Mouse (Mus musculus): ENCODE measurements around the gene Svip. TPM values are rescaled to one million over a fixed set of nuclear protein-coding genes. Genes with fewer than 3 reads are reported as not detected.
A peak's percentile ranks its signal among the peaks of the same experiment; 100 is the strongest.

Svip gene
- 6.6 and 7.1 TPM in 2 replicates for polyA plus RNA-seq (2015; fragmentation: Nextera tagmentation; extraction: Ambion mirVana)

GRCm38 (mm10) chr7:52005511-52006295 lies at the start of gene Svip:
Svip (minus strand) TSS chr7:52006018.
- peak within 1 kb of the TSS; percentile 57 for H3K4me3 ChIP-seq
- peak within 1 kb of the TSS; percentile 81 for H3K4me2 ChIP-seq
- H3K9me3 ChIP-seq = no peaks in the 10 kb centered on the region
- peak within 1 kb of the TSS; percentile 66 for H3K27ac ChIP-seq
- WGBS = under 1% methylated on average over 29 of the region's 47 CpGs
- no peaks in the 10 kb centered on the region for H3K27me3 ChIP-seq
- peak; percentile 95 for ATAC-seq (ENCODE audit: borderline replicate concordance, extremely low read depth, low FRiP score, low TSS enrichment)
- H3K36me3 ChIP-seq = no peaks in the 10 kb centered on the region
- H3K4me1 ChIP-seq = 0 out of 2 replicates have a peak, but pooled peaks cover 3% of the 10 kb centered on the region
- peak within 1 kb of the TSS; percentile 50 for H3K9ac ChIP-seq

- Histone ChIP-seq H3K27me3 (no peaks in the 10 kb centered on the region), H3K4me2 (no peak overlapping the region), H3K27ac (no peak overlapping the region), H3K4me3 (no peak overlapping the region), H3K9ac (no peak overlapping the region), H3K4me1 (no peaks in the 10 kb centered on the region), H3K36me3 (no peaks in the 10 kb centered on the region), H3K9me3 (no peaks in the 10 kb centered on the region)
- ATAC-seq (ENCODE audit: borderline replicate concordance, extremely low read depth, low FRiP score, low TSS enrichment) = no peak
- 42% methylated on average over 8 of the region's 8 CpGs for WGBS
These were observed 32.1 kb upstream of the Svip start for GRCm38 (mm10) chr7:52037600-52038582.

DNA sequence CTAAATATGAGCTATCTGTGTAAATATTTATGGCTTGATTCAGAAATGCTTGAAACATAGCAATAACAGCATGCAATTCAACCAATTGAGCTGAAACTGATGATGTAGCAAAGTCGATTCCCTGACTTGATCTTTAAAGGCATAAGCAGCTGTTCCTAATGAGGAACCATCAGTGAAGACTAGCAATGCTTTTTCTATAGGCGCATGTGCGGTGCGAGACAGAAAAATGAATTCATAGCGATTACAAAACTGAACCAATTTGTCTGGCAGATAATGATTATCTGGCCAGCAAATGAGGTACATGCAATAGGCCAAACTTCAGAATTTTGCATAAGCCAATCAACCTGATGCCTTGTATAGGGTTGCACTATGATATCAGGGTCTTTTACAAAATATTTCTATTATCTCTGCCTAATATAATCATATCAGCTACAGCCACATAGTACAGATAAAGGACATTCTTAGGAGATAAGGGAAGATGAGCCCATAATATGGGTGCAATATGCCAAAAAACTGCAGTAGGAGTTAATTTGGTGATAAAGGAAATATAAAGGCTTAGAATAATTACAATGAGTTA lies 18.3 kb upstream of the Svip start:
- H3K4me2 ChIP-seq = no peak overlapping the region
- H3K4me1 ChIP-seq = no peaks in the 10 kb centered on the region
- no peak overlapping the region for H3K27ac ChIP-seq
- H3K9ac ChIP-seq = no peak overlapping the region
- WGBS = 85% methylated on average over 5 of the region's 5 CpGs
- no peak for ATAC-seq (ENCODE audit: borderline replicate concordance, extremely low read depth, low FRiP score, low TSS enrichment)
- H3K4me3 ChIP-seq = no peak overlapping the region
- no peaks in the 10 kb centered on the region for H3K27me3 ChIP-seq
- H3K9me3 ChIP-seq = no peaks in the 10 kb centered on the region
- no peaks in the 10 kb centered on the region for H3K36me3 ChIP-seq

GRCm38 (mm10) chr7:52022039-52022438 lies 16.2 kb upstream of the Svip start:
- WGBS = 63% methylated on average over 4 of the region's 4 CpGs
- H3K4me2 ChIP-seq = no peak overlapping the region
- H3K9ac ChIP-seq = no peak overlapping the region
- H3K36me3 ChIP-seq = no peaks in the 10 kb centered on the region
- no peaks in the 10 kb centered on the region for H3K27me3 ChIP-seq
- no peaks in the 10 kb centered on the region for H3K9me3 ChIP-seq
- H3K4me3 ChIP-seq = no peak overlapping the region
- no peak overlapping the region for H3K27ac ChIP-seq
- no peaks in the 10 kb centered on the region for H3K4me1 ChIP-seq
- ATAC-seq (ENCODE audit: borderline replicate concordance, extremely low read depth, low FRiP score, low TSS enrichment) = no peak

DNA sequence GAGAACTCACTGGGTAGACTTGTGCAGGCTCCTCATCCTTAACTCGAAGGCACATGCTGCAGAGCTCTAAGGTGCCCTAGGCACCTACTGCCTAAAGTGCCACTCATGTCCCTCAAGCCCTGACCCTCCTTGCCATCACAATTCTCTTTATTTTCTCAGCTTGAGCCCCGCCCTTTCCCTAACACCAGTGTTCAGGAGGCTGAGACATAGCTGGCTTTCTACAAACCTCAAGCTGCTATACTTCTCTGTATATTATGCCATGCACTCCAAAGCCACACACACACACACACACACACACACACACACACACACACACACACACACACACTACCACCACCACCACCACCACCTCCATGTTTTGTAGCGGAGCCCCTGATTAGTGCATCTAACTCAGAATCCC lies 9.8 kb upstream of the Svip start, which contains the start of gene 1700015G11Rik:
Gene 1700015G11Rik, minus strand, starts transcription at position 101 of the 400 bp plus-strand sequence.
- no peaks in the 10 kb centered on the region for H3K4me1 ChIP-seq
- H3K4me2 ChIP-seq = no peak within 1 kb of the TSS
- no peak within 1 kb of the TSS for H3K4me3 ChIP-seq
- no peak within 1 kb of the TSS for H3K27ac ChIP-seq
- ATAC-seq (ENCODE audit: borderline replicate concordance, extremely low read depth, low FRiP score, low TSS enrichment) = no peak
- H3K9ac ChIP-seq = no peak within 1 kb of the TSS
- no peaks in the 10 kb centered on the region for H3K9me3 ChIP-seq
- H3K27me3 ChIP-seq = no peaks in the 10 kb centered on the region
- no peaks in the 10 kb centered on the region for H3K36me3 ChIP-seq
- 73% methylated on average over 3 of the region's 3 CpGs for WGBS

- H3K4me2 ChIP-seq = no peak overlapping the region
- H3K4me3 ChIP-seq = no peak overlapping the region
- no peak for ATAC-seq (ENCODE audit: borderline replicate concordance, extremely low read depth, low FRiP score, low TSS enrichment)
- no peaks in the 10 kb centered on the region for H3K27me3 ChIP-seq
- no peak overlapping the region for H3K9ac ChIP-seq
- H3K27ac ChIP-seq = no peak overlapping the region
- H3K36me3 ChIP-seq = no peaks in the 10 kb centered on the region
- 71% methylated on average over 1 of the region's 1 CpGs for WGBS
- H3K9me3 ChIP-seq = no peaks in the 10 kb centered on the region
- no peaks in the 10 kb centered on the region for H3K4me1 ChIP-seq
These were observed 9.4 kb upstream of the Svip start for GRCm38 (mm10) chr7:52015180-52015579.

DNA sequence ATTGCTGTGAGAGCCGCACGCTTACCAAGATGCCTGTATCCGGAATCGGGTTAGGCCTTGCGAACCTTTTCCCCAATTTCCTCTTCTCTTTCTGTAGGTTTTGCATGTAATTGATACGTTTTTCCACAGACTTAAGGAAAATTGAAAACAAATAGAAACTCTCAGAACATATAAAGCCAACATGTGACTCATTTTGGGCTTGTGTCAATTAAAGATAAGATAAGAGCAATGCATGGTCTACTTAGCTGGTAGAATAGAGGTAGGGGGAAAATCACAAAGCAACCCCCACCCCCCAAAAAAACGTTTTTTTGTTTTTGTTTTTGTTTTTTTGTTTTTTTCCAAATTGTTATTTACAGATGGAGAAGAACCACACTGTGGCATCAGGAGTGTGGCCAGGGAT lies 7.6 kb upstream of the Svip start:
- Histone ChIP-seq H3K4me2 (no peak overlapping the region), H3K9me3 (no peaks in the 10 kb centered on the region), H3K27ac (no peak overlapping the region), H3K4me3 (no peak overlapping the region), H3K9ac (no peak overlapping the region), H3K27me3 (no peaks in the 10 kb centered on the region), H3K4me1 (no peaks in the 10 kb centered on the region), H3K36me3 (no peaks in the 10 kb centered on the region)
- no peak for ATAC-seq (ENCODE audit: borderline replicate concordance, extremely low read depth, low FRiP score, low TSS enrichment)
- WGBS = 67% methylated on average over 7 of the region's 7 CpGs

GRCm38 (mm10) chr7:52007138-52007537 lies 1.3 kb upstream of the Svip start:
- 58% methylated on average over 2 of the region's 2 CpGs for WGBS
- H3K4me1 ChIP-seq = 0 out of 2 replicates have a peak, but pooled peaks cover 3% of the 10 kb centered on the region
- no peak overlapping the region for H3K4me2 ChIP-seq
- no peak overlapping the region for H3K9ac ChIP-seq
- H3K27me3 ChIP-seq = no peaks in the 10 kb centered on the region
- no peaks in the 10 kb centered on the region for H3K9me3 ChIP-seq
- no peak overlapping the region for H3K4me3 ChIP-seq
- ATAC-seq (ENCODE audit: borderline replicate concordance, extremely low read depth, low FRiP score, low TSS enrichment) = no peak
- H3K36me3 ChIP-seq = no peaks in the 10 kb centered on the region
- H3K27ac ChIP-seq = no peak overlapping the region

DNA sequence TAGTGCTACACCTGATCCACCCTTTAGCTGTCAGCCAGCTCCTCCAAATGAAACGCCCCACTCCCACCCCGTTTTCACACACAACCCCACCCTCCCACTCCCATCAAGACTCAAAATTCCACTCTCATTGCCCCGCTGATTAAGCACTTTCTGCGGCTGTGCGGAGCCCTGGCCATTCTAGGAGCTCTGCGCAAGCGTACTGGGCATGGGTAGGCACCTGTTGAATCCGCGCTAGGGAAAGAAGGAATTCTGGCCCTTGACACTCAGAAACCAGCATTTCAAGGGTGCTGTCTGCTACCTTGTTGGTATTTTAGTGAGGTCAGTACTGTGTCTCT lies 445 bp upstream of the Svip start:
- WGBS = 1% methylated on average over 9 of the region's 9 CpGs
- peak overlapping the region; percentile 66 for H3K27ac ChIP-seq
- ATAC-seq (ENCODE audit: borderline replicate concordance, extremely low read depth, low FRiP score, low TSS enrichment) = no peak; the same call in 1 of the 2 replicates
- H3K27me3 ChIP-seq = no peaks in the 10 kb centered on the region
- 0 out of 2 replicates have a peak, but pooled peaks cover 3% of the 10 kb centered on the region for H3K4me1 ChIP-seq
- peak overlapping the region; percentile 57 for H3K4me3 ChIP-seq
- peak overlapping the region; percentile 81 for H3K4me2 ChIP-seq
- H3K36me3 ChIP-seq = no peaks in the 10 kb centered on the region
- H3K9ac ChIP-seq = no peak overlapping the region
- no peaks in the 10 kb centered on the region for H3K9me3 ChIP-seq

GRCm38 (mm10) chr7:51991020-51991419 lies 14.8 kb downstream of the Svip start:
- Histone ChIP-seq H3K9me3 (no peaks in the 10 kb centered on the region), H3K36me3 (no peaks in the 10 kb centered on the region), H3K27me3 (no peaks in the 10 kb centered on the region), H3K4me1 (no peaks in the 10 kb centered on the region), H3K4me2 (no peak overlapping the region), H3K9ac (no peak overlapping the region), H3K27ac (no peak overlapping the region), H3K4me3 (no peak overlapping the region)
- no peak for ATAC-seq (ENCODE audit: borderline replicate concordance, extremely low read depth, low FRiP score, low TSS enrichment)
- WGBS = 68% methylated on average over 3 of the region's 3 CpGs

DNA sequence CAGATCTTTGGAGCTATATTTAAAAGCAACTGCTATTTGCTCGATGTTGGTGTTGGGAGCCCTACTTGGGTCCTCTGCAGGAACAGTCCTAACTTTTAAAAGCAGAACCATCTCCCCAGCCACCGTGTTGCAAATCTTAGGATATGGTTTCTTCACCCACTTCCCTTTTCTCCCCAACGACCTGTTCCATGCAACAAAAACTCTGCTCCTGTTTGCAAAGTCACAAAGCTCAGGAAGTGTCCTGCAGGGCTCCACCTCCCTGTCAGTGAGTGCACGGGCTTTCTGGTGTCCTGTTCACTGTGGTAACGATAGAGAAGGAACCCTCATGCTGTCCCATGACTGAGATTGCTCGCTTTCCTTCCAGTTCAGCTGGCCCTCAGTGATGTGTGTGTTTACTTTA lies 18.9 kb downstream of the Svip start:
- H3K27me3 ChIP-seq = no peaks in the 10 kb centered on the region
- H3K27ac ChIP-seq = no peak overlapping the region
- H3K9ac ChIP-seq = no peak overlapping the region
- no peaks in the 10 kb centered on the region for H3K9me3 ChIP-seq
- no peaks in the 10 kb centered on the region for H3K36me3 ChIP-seq
- no peak for ATAC-seq (ENCODE audit: borderline replicate concordance, extremely low read depth, low FRiP score, low TSS enrichment)
- H3K4me2 ChIP-seq = no peak overlapping the region
- H3K4me1 ChIP-seq = no peaks in the 10 kb centered on the region
- WGBS = 53% methylated on average over 6 of the region's 6 CpGs
- H3K4me3 ChIP-seq = no peak overlapping the region
